Mouse (Mus musculus) midbrain, postnatal 0 days (tissue): ENCODE data around the gene Dnajc5. TPM values are rescaled to one million over a fixed set of nuclear protein-coding genes. Genes with fewer than 3 reads are reported as not detected.

Experiments
- ATAC-seq: fragments of 200-750 bp; cut with Nextera tagmentation; 2 replicates; pipeline ENCODE4 v1.8.0; 2017; ENCODE audit warnings: moderate number of reproducible peaks, mild to moderate bottlenecking, moderate TSS enrichment, moderate library complexity; ENCODE audit not compliant: low FRiP score
- DNase-seq: peaks from one replicate; pipeline ENCODE4 v3.0.0-alpha.2; 2015; ENCODE audit warnings: low spot score
- H3K27ac ChIP-seq: fragments of 300-500 bp; sonication (generic); 2 replicates; pipeline ENCODE4 v1.5.1; 2014; ENCODE audit warnings: low read depth, mild to moderate bottlenecking, low read length, mixed read lengths
- H3K27me3 ChIP-seq: fragments of 300-500 bp; sonication (generic); 2 replicates; pipeline ENCODE4 v1.6.1; 2014; ENCODE audit warnings: low read length, control low read depth, mixed read lengths; ENCODE audit not compliant: insufficient read depth
- H3K36me3 ChIP-seq: fragments of 300-500 bp; sonication (generic); 2 replicates; pipeline ENCODE4 v1.6.1; 2014; ENCODE audit warnings: low read length, control low read depth, mixed read lengths; ENCODE audit not compliant: insufficient read depth
- H3K4me1 ChIP-seq: fragments of 300-500 bp; sonication (generic); 2 replicates; pipeline ENCODE4 v1.6.1; 2014; ENCODE audit warnings: mild to moderate bottlenecking, control low read depth, antibody characterized with exemption, low read length, mixed read lengths; ENCODE audit not compliant: insufficient read depth
- H3K4me2 ChIP-seq: fragments of 300-500 bp; sonication (generic); 2 replicates; pipeline ENCODE4 v1.6.1; 2014; ENCODE audit warnings: low read depth, mild to moderate bottlenecking, low read length, mixed read lengths; ENCODE audit not compliant: poor library complexity, severe bottlenecking
- H3K4me3 ChIP-seq: fragments of 300-500 bp; sonication (generic); 2 replicates; pipeline ENCODE4 v1.5.1; 2014; ENCODE audit warnings: low read depth, mild to moderate bottlenecking, low read length, moderate library complexity
- H3K9ac ChIP-seq: fragments of 300-500 bp; sonication (generic); replicated peaks from 2 replicates; pipeline ENCODE4 v1.6.1; 2014; ENCODE audit warnings: mild to moderate bottlenecking, low read length, moderate library complexity, mixed read lengths; ENCODE audit not compliant: poor library complexity, severe bottlenecking
- H3K9me3 ChIP-seq: fragments of 300-500 bp; sonication (generic); 2 replicates; pipeline ENCODE4 v1.6.1; 2016; ENCODE audit warnings: low read length, control low read depth
- CTCF ChIP-seq: IDR thresholded peaks from 2 replicates; pipeline ENCODE4 v1.5.1; 2016; ENCODE audit warnings: antibody characterized with exemption, mild to moderate bottlenecking
- WGBS: fragments of 180-500 bp; shearing (Covaris S2); extraction: QIAGEN DNeasy Blood & Tissue Kit; methylation state at CpG from one replicate; pipeline ENCODE4 v1.1.7; 2014; 5-methylcytosine and 5-hydroxymethylcytosine counted together
- polyA plus RNA-seq: library from polyadenylated mRNA; unstranded; fragments of >200 nt; fragmentation: Nextera tagmentation; extraction: Ambion mirVana; gene quantifications from 2 replicates; pipeline ENCODE4 v1.2.1, GENCODE M21; 2015
- total RNA-seq: library from RNA; depleted of rRNA; stranded (reverse); fragments of >200 nt; gene quantifications from 2 replicates; pipeline ENCODE4 v1.2.3, GENCODE M21; 2014

Dnajc5 gene
- total and polyA plus RNA-seq, 2 experiments from 2014 or later: 303 to 487 TPM

DNA sequence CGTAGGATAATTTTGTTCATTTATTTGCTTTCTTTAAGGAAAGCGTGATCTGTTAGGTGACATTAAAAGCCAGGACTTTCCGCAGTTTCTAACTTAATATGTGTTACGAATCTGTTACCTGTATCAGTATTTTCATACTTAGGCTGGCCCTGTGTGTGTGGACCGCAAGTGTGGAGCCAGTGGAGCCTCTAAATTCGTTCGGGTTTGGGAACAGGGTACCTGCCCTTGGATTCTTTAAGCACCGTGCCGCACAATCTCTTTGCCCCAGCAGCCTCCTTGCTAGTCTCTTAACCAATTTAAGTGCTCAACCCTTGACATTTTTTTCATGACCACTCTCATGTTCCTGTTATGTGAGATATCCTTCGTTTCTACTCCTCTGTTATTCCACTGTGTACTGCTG, 1.2 kb downstream of the Dnajc5 start:
- WGBS: 61% methylated on average over 10 of the region's 10 CpGs
- Histone ChIP-seq H3K4me1 (peaks cover 7% of the 10 kb centered on the region; the same call in 1 of the 2 replicates), H3K36me3 (0 out of 2 replicates have a peak, but pooled peaks cover 9% of the 10 kb centered on the region), H3K4me2 (peak overlapping the region; percentile 63), H3K27ac (no peak overlapping the region), H3K9ac (peak overlapping the region; percentile 95), H3K27me3 (no peaks in the 10 kb centered on the region), H3K4me3 (peak overlapping the region; percentile 90), H3K9me3 (no peaks in the 10 kb centered on the region)
- DNase-seq (no peak), ATAC-seq (no peak)
- no peak for TF ChIP-seq CTCF

DNA sequence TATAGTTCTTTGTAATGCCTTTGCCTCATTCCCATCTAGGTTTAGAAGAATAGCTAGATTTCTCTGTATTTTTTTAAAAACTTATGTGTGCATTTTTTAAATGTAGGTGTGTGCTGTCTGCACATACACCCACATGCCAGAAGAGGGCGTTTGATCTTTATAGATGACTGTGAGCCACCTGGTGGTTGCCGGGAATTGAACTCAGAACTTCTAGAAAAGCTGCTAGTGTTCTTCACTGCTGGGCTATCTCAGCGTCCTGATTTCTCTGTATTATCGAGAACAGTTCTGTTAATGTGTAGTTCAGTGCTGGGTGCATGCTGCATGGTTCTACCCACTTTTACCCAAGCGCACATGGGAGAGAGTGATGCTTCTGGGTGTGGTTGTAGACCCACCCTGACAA, 2.5 kb downstream of the Dnajc5 start:
- H3K27me3 ChIP-seq: no peaks in the 10 kb centered on the region
- DNase-seq (peak; percentile 19), ATAC-seq (no peak)

DNA sequence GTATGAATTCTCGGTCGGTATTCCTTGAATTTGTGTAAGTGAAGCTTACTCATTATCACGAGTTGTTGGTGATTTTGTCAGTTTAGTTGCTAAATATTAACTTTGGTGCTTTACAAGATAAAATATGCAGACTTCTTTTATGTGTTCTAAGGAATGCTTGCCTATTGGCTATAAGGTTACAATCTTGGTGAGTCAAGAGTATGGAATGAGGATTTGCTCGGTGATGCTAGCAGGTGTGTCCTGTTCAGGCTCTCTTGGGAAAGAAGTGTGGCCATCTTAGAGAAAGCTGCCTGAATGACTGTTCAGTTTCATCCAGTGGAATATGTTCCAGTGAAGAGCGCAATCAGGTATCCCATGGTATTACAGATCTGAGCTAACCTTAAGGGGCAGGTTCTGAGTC, 5.2 kb downstream of the Dnajc5 start:
- no peak overlapping the region for H3K27ac ChIP-seq
- TF ChIP-seq CTCF: no peak
- no peaks in the 10 kb centered on the region for H3K9me3 ChIP-seq
- no peak overlapping the region for H3K4me2 ChIP-seq
- no peaks in the 10 kb centered on the region for H3K27me3 ChIP-seq
- 93% methylated on average over 5 of the region's 5 CpGs for WGBS
- ATAC-seq: no peak
- no peak for DNase-seq
- peaks cover 7% of the 10 kb centered on the region; the same call in 1 of the 2 replicates for H3K4me1 ChIP-seq
- H3K4me3 ChIP-seq: no peak overlapping the region
- no peak overlapping the region for H3K9ac ChIP-seq
- H3K36me3 ChIP-seq: no peaks in the 10 kb centered on the region

More for the DNA sequence above, 2.5 kb downstream of the Dnajc5 start:
- 72% methylated on average over 5 of the region's 5 CpGs for WGBS
- Histone ChIP-seq H3K4me3 (no peak overlapping the region), H3K36me3 (no peaks in the 10 kb centered on the region), H3K9me3 (no peaks in the 10 kb centered on the region), H3K4me2 (no peak overlapping the region), H3K27ac (no peak overlapping the region), H3K9ac (no peak overlapping the region), H3K4me1 (peaks cover 7% of the 10 kb centered on the region; the same call in 1 of the 2 replicates)
- peak; percentile 70 for TF ChIP-seq CTCF

DNA sequence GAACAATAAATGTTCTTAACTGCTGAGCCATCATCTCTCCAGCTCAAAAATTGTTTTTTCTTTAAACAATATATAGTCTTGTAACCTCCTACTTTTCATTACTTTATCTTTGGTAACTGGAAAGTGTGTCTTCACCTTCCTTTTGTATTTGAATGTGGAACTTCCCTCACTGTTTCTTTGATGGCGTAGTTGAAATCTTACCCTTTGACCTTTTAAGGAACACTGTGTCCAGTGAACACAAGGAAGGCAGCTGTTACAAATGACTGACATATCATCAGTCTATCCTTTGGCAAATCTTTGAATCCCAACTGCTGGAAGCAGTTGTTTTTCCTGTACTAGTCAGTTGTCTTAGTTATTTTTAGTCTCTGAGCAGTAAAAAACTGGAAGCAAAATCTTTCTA, 8.8 kb downstream of the Dnajc5 start:
- Histone ChIP-seq H3K4me2 (no peak overlapping the region), H3K9ac (no peak overlapping the region), H3K27me3 (no peaks in the 10 kb centered on the region), H3K27ac (no peak overlapping the region), H3K4me3 (no peak overlapping the region), H3K4me1 (no peaks in the 10 kb centered on the region), H3K9me3 (no peaks in the 10 kb centered on the region), H3K36me3 (no peaks in the 10 kb centered on the region)
- no peak for TF ChIP-seq CTCF
- WGBS: 92% methylated on average over 1 of the region's 1 CpGs
- ATAC-seq: no peak
- no peak for DNase-seq

DNA sequence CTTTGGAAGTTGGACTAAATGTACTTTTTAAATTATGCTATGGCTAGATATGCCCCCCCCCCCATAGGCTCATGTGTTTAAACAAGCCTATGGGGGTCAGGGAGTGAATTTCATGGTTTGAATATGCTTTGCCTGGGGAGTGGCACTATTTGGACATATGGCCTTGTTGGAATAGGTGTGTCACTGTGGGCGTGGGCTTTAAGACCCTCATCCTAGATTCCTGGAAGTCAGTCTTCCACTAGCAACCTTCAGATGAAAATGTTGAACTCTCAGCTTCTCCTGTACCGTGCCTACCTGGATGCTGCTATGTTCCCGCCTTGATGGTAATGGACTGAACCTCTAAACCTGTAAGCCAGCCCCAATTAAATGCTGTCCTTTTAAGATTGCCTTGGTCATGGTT, 12.3 kb downstream of the Dnajc5 start:
- 93% methylated on average over 3 of the region's 3 CpGs for WGBS
- H3K36me3 ChIP-seq: no peaks in the 10 kb centered on the region

DNA sequence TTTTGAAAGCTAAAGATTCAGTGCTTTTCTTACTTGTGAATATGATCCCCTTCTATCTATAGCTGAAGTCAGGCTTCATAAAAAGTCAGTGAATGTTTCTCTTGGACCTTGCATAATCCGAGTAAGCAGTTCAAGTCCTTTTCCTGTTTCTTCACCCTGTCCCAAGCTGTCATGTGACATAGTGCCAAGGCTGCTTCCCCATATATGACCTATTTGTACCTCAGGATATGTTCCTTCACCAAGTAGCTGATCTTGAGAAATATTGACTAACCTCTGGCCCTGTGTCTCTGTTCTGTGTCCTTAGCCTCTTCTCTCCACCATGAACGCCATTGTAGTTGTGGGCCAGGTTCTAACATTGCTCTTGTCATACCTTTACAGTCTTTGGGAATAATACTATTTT, 16.1 kb downstream of the Dnajc5 start:
- H3K36me3 ChIP-seq: no peaks in the 10 kb centered on the region
- ATAC-seq (no peak), DNase-seq (no peak)
- H3K4me3 ChIP-seq: no peak overlapping the region
- TF ChIP-seq CTCF: no peak
- H3K4me2 ChIP-seq: no peak overlapping the region
- no peak overlapping the region for H3K9ac ChIP-seq
- no peaks in the 10 kb centered on the region for H3K4me1 ChIP-seq
- no peak overlapping the region for H3K27ac ChIP-seq
- 88% methylated on average over 2 of the region's 2 CpGs for WGBS
- H3K9me3 ChIP-seq: no peaks in the 10 kb centered on the region
- H3K27me3 ChIP-seq: no peaks in the 10 kb centered on the region

More for the DNA sequence above, 12.3 kb downstream of the Dnajc5 start:
- DNase-seq (no peak), ATAC-seq (no peak)
- Histone ChIP-seq H3K4me3 (no peak overlapping the region), H3K4me1 (no peaks in the 10 kb centered on the region), H3K9ac (no peak overlapping the region), H3K4me2 (no peak overlapping the region), H3K27me3 (no peaks in the 10 kb centered on the region), H3K9me3 (no peaks in the 10 kb centered on the region), H3K27ac (no peak overlapping the region)
- TF ChIP-seq CTCF: no peak
